Mouse (Mus musculus): ENCODE results near the gene Ccdc103.

DNA sequence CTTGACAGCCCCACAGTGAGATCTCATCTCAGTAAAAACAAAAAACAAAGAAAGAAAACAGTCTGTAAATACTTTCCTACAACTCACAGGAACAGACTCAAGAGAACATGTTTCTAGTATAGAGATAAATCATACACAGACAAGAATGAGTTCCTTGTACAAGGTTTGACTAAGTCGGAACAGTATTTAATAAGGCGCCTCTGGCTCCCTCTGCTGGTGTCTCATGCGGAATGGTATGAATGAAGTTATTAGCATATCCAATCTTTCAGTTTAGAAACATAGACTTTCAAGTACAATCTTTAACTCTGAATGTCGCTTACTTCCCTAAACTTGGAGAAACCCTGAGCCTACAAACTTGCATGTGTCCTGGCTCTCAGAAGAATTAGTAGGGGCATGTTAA lies 16.7 kb upstream of the Ccdc103 start:
- TF ChIP-seq CTCF (IDR thresholded peaks at IDR 0.05; ENCODE audit: extremely low read depth, insufficient read length, insufficient replicate concordance, low read depth, low read length) (no peak), POLR2A (IDR thresholded peaks at IDR 0.05; ENCODE audit: low read depth, low read length) (no peak)

Measured in small intestine, adult 2 months (tissue).